8 mouse cellular contexts compared by ENCODE assay signal in genomic region chr4:141248614-141248978, GRCm38 (mm10). TPM values are rescaled to one million over a fixed set of nuclear protein-coding genes. Genes with fewer than 3 reads are reported as not detected.
DNase-seq lines count a peak whose midpoint lies in the region; ATAC-seq lines count a peak whose summit lies in the region.
"Had no signal": no experiment of that assay in that cellular context is flagged by ENCODE, and none has a peak within 500 bp of the region (broad histone marks: within the 10 kb centered on the region; RNA-seq: fewer than 3 reads in every experiment).

No protein-coding gene starts in this region.

- H3K27me3 ChIP-seq in hindbrain, embryonic 10.5 days (ENCODE audit: insufficient read depth, poor library complexity, severe bottlenecking): peaks cover 83% of the 10 kb centered on the region
- peaks cover 39% of the 10 kb centered on the region for H3K27me3 ChIP-seq in hindbrain, embryonic 16.5 days (replicated peaks; ENCODE audit: control insufficient read depth, insufficient read depth, low read length)

- H3K4me3 ChIP-seq in hindbrain, embryonic 10.5 days: 0 out of 2 replicates have a peak overlapping the region, but pooled peaks have one; percentile 51
- H3K4me3 ChIP-seq in hindbrain, embryonic 16.5 days (ENCODE audit: low read length): no peak overlapping the region

- no peaks in the 10 kb centered on the region for H3K9me3 ChIP-seq in hindbrain, embryonic 10.5 days
- no peaks in the 10 kb centered on the region for H3K9me3 ChIP-seq in hindbrain, embryonic 16.5 days (ENCODE audit: control insufficient read depth, low read length)

- H3K4me2 ChIP-seq in hindbrain, embryonic 16.5 days (ENCODE audit: low read length): no peak overlapping the region

- no peak overlapping the region for H3K9ac ChIP-seq in hindbrain, embryonic 16.5 days (ENCODE audit: low read depth, low read length)

- DNase-seq in hindbrain, embryonic 10.5 days (ENCODE audit: low spot score): no peak
- DNase-seq in adrenal gland, adult 18-20 months (ENCODE audit: low spot score in 2 of 2): no peak
- no peak for DNase-seq in left cerebral cortex, postnatal 25 days (ENCODE audit: low spot score in 2 of 2)

- H3K36me3 ChIP-seq in hindbrain, embryonic 10.5 days: 0 out of 2 replicates have a peak, but pooled peaks cover 3% of the 10 kb centered on the region
- H3K36me3 ChIP-seq in hindbrain, embryonic 16.5 days (ENCODE audit: control insufficient read depth, insufficient read depth, low read length): no peaks in the 10 kb centered on the region

- no peak for ATAC-seq in hindbrain, embryonic 16.5 days
- ATAC-seq in common myeloid progenitor, adult 5-6 weeks (replicated peaks; ENCODE audit: low read depth, poor library complexity, severe bottlenecking): peak; percentile 26
- ATAC-seq in granulocyte monocyte progenitor cell, adult 5-6 weeks (replicated peaks; ENCODE audit: poor library complexity, severe bottlenecking): peak; percentile 17; the same call in 1 of the 2 replicates
- peak; percentile 35 for ATAC-seq in megakaryocyte-erythroid progenitor cell, adult 5-6 weeks (replicated peaks; ENCODE audit: low FRiP score, low TSS enrichment, poor library complexity, severe bottlenecking)

- 11% methylated on average over 11 of the region's 11 CpGs for WGBS in hindbrain, embryonic 10.5 days
- 7% methylated on average over 11 of the region's 11 CpGs for WGBS in hindbrain, embryonic 16.5 days

- intact Hi-C loops in left cerebral cortex, postnatal 25 days (cut with DNase I): no loop called here

- H3K27ac ChIP-seq in hindbrain, embryonic 10.5 days: no peak overlapping the region
- H3K27ac ChIP-seq in hindbrain, embryonic 16.5 days (ENCODE audit: low read depth, low read length): no peak overlapping the region

- H3K4me1 ChIP-seq in hindbrain, embryonic 10.5 days (replicated peaks): peaks cover 55% of the 10 kb centered on the region
- peaks cover 22% of the 10 kb centered on the region for H3K4me1 ChIP-seq in hindbrain, embryonic 16.5 days (ENCODE audit: control insufficient read depth, insufficient read depth, low read depth, low read length)

RNA-seq across cellular contexts. Expression of gene Arhgef19, which starts 9.3 kb away (rescaled TPM):
- polyA plus RNA-seq in hindbrain, embryonic 10.5 days (2016; fragmentation: Nextera tagmentation; extraction: Ambion mirVana): 1.7 and 4.3 TPM in 2 replicates
- polyA plus RNA-seq in hindbrain, embryonic 16.5 days (2015; fragmentation: Nextera tagmentation; extraction: Ambion mirVana): 1.7 and 2.0 TPM in 2 replicates
- not detected in 2 replicates for total RNA-seq in common myeloid progenitor, adult 5-6 weeks (2017)
- not detected in 2 replicates for total RNA-seq in granulocyte monocyte progenitor cell, adult 5-6 weeks (2014; fragmentation: Nextera tagmentation)
- not detected in 2 replicates for total RNA-seq in granulocyte monocyte progenitor cell, adult 5-6 weeks (2017)
- not detected in 2 replicates for total RNA-seq in megakaryocyte-erythroid progenitor cell, adult 5-6 weeks (2014; fragmentation: Nextera tagmentation)
- total RNA-seq in megakaryocyte-erythroid progenitor cell, adult 5-6 weeks (2017): not detected in 2 replicates
- total RNA-seq in adrenal gland, adult 18-20 months (2021): 10 to 100 TPM; 47.6 to 51.9 TPM
- 10 to 100 TPM; 15.1 to 16.3 TPM for total RNA-seq in left cerebral cortex, postnatal 25 days (2021)
- total RNA-seq: MEL had no signal

RNA-seq across cellular contexts. Expression of gene Rsg1, which starts 34.8 kb away (rescaled TPM):
- polyA plus RNA-seq in hindbrain, embryonic 10.5 days (2016; fragmentation: Nextera tagmentation; extraction: Ambion mirVana): 5.3 and 6.5 TPM in 2 replicates
- 8.4 and 8.9 TPM in 2 replicates for polyA plus RNA-seq in hindbrain, embryonic 16.5 days (2015; fragmentation: Nextera tagmentation; extraction: Ambion mirVana)
- total RNA-seq in common myeloid progenitor, adult 5-6 weeks (2017): 2.2 and 6.1 TPM in 2 replicates
- 1.4 and 1.8 TPM in 2 replicates for total RNA-seq in granulocyte monocyte progenitor cell, adult 5-6 weeks (2014; fragmentation: Nextera tagmentation)
- 1.4 and 2.6 TPM in 2 replicates for total RNA-seq in granulocyte monocyte progenitor cell, adult 5-6 weeks (2017)
- total RNA-seq in megakaryocyte-erythroid progenitor cell, adult 5-6 weeks (2014; fragmentation: Nextera tagmentation): 0.81 and 10.9 TPM in 2 replicates
- total RNA-seq in megakaryocyte-erythroid progenitor cell, adult 5-6 weeks (2017): 3.2 TPM in 1 of 2 replicates, not detected in the other
- 1 to 10 TPM in 1 of 2 experiments, under 1 TPM in 1; 0.93 to 1.4 TPM for total RNA-seq in adrenal gland, adult 18-20 months (2021)
- total RNA-seq in left cerebral cortex, postnatal 25 days (2021): 1 to 10 TPM; 2.5 to 3.2 TPM

RNA-seq across cellular contexts. Expression of gene Epha2, which starts 52.4 kb away (rescaled TPM):
- 3.3 and 4.4 TPM in 2 replicates for polyA plus RNA-seq in hindbrain, embryonic 10.5 days (2016; fragmentation: Nextera tagmentation; extraction: Ambion mirVana)
- polyA plus RNA-seq in hindbrain, embryonic 16.5 days (2015; fragmentation: Nextera tagmentation; extraction: Ambion mirVana): 1.1 TPM in 2 replicates
- total RNA-seq in common myeloid progenitor, adult 5-6 weeks (2017): 0.29 and 1.2 TPM in 2 replicates
- total RNA-seq in granulocyte monocyte progenitor cell, adult 5-6 weeks (2014; fragmentation: Nextera tagmentation): 0.88 TPM in 1 of 2 replicates, not detected in the other
- total RNA-seq in granulocyte monocyte progenitor cell, adult 5-6 weeks (2017): 0.10 TPM in 1 of 2 replicates, not detected in the other
- total RNA-seq in megakaryocyte-erythroid progenitor cell, adult 5-6 weeks (2014; fragmentation: Nextera tagmentation): 0.30 and 1.2 TPM in 2 replicates
- total RNA-seq in megakaryocyte-erythroid progenitor cell, adult 5-6 weeks (2017): not detected in 2 replicates
- 10 to 100 TPM; 12.0 to 18.1 TPM for total RNA-seq in adrenal gland, adult 18-20 months (2021)
- total RNA-seq in left cerebral cortex, postnatal 25 days (2021): 1 to 10 TPM in 1 of 2 experiments, under 1 TPM in 1; 0.82 to 1.2 TPM

Comparison
In these comparisons a context has a peak if more than half of its experiments do, and no peak if none do; other contexts are left out.
1. RNA of gene Arhgef19, which starts 9.3 kb away (total RNA-seq): 47.6 to 51.9 TPM in adrenal gland, adult 18-20 months and 15.1 to 16.3 TPM in left cerebral cortex, postnatal 25 days; not detected in common myeloid progenitor, adult 5-6 weeks, not detected in granulocyte monocyte progenitor cell, adult 5-6 weeks and not detected in megakaryocyte-erythroid progenitor cell, adult 5-6 weeks; every median in the first group is over 10 times any median in the second.